Mouse (Mus musculus): ENCODE measurements around the gene Mecom.

- TF ChIP-seq ZC3H11A (IDR thresholded peaks at IDR 0.05; ENCODE audit: borderline replicate concordance, low read depth, low read length): no peak
- no peak for TF ChIP-seq ZNF384 (IDR thresholded peaks at IDR 0.05; ENCODE audit: low read depth, low read length)
- no peak for TF ChIP-seq MAFK (IDR thresholded peaks at IDR 0.05; ENCODE audit: insufficient read depth, low read depth, low read length)
- TF ChIP-seq CHD2 (IDR thresholded peaks at IDR 0.05; ENCODE audit: low read depth, low read length): no peak
- no peak for TF ChIP-seq HCFC1 (IDR thresholded peaks at IDR 0.05; ENCODE audit: borderline replicate concordance, insufficient read depth, low read length)
These were observed 455.3 kb downstream of the Mecom start for GRCm38 (mm10) chr3:30092481-30092880.
